Mouse (Mus musculus): Measurements from ENCODE around the gene Rfk.

The Rfk gene

DNA sequence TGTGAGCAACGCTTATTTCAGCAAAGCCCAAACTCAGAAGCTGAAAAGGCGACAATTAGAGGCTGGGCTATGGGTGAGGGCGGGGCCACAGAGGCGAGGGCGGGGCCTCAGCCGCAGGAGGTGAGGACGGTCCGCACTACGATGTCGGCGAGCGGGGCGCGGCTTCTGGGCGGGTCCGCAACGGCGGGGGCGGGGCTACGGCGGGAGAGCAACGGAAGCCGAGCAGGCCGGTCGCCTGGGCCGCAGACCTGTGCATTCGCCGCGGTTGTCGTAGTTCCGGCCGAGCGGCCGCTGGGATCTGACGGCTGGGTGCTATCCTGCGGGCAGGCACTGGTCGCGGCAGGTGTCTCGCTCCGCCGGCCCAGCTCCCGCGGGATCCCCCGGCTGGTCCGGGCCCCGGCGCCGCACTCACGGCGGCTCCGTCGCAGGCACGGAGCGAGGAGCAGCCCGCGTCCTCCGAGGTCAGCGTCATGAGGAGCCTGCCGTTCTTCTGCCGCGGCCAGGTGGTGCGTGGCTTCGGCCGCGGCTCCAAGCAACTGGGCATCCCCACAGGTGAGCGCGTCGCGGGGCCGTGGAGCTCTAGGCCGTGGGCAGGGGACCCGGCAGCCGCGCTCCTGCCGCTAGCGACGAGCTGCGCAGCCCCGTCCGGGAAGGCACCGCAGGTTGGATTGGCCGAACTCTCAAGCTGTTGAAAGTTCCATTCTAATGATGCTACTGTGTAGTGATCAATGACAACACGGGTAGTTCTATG is at the start of gene Rfk:
TSS of gene Rfk (plus strand) at position 203 of the 751 bp plus-strand sequence.
- peak; percentile 91 to 95 for DNase-seq

DNA sequence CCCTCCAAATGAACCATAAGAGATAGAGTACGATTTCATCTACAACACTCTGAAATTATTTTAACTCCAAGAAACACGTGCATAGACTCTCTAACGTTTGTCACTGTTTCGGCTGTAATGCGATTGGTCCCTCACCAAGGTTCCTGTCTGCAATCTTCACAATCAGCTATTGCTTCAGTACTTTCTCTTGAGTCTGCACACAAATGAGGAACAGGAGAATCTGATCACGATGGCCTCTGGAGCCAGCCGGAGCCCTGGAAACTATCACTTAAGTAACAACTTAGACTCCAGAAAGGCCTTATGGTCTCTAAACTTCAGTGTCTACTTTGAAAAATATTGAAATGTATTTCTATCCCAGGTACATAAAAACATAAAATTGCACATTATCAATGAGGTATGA is 49.0 kb upstream of the Rfk start:
- no peak for DNase-seq

DNA sequence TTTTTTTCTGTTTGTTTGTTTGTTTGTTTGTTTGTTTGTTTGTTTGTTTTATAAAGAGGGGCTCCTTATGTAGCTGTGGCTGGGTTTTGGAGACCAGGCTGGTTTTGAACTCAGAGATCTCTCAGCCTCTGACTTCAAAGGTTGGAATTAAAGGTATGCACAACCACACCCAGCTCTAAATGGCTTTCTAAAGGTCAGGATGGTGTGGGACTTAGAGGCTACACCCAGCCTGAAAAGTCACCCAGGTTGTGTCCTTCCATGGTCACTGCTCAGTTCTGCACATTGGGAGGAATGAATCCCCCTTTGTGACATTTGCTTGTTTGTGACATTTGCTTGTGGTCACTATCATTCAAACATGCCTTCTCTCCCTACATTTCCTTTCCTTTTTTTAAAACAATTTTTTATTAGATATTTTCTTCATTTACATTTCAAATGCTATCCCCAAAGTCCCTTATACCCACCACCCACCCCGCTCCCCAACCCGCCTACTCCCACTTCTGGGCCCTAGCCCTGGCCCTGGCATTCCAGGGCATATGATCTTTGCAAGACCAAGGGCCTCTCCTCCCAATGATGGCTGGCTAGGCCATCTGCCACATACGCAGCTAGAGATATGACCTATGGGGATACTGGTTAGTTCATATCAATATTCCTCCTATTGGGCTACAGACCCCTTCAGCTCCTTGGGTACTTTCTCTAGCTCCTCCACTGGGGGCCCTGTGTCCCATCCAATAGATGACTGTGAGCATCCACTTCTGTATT is 46.9 kb upstream of the Rfk start:
- no peak for DNase-seq

DNA sequence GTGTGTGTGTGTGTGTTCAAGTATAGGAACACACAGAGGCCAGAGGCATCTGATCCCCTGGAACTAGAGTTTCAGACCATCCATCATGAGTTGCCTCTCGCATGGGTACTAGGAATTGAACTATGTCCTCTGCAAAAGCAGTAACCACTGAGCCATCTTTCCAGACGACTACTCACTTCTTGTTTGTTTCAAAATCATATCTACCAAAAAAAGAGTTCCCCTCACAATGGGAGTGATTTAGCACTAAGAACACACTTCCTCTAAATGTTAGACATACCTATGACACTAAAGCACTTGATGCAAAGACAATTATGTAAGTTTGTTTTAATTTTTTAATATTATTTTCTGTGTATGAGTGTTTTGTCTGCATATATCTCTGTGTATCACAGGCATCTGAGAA is 46.0 kb upstream of the Rfk start:
- no peak for DNase-seq

DNA sequence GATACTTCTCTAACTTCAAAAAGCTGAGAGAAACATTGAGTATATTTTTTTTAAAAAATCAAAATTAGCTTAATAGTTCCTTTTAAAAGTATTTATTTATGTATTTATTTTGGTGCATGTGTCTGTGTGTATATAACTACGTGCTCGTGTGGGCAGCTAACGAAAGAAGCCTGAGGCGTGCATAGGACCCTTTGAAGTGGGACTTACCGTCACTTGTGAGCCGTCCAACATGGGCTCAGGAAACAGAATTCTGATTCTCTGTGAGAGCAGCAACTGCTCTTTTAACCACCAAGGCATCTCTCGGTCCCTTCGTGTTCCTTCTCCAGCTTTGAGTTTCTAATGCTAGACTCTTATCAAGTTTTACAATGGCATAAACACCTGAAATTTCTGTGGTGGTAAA is 40.1 kb upstream of the Rfk start:
- no peak for DNase-seq

DNA sequence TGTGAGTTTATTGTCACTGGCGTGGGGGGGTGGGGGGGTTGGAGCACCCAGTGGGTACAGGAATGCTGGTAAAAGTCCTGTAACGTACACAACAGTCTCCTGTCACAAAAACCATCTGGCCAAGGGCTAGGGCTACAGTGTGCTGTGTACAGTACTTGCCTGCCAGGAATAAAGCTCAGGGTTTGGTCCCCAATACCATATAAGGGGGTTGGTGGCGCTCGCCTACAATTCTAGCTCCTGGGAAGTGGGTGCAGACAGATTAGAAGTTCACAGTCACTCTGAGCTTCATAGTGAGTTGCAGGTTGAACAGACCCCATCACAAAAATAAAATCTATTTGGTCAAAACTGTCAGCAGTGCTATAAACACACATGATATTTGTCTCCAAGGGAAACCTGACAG is 39.5 kb upstream of the Rfk start:
- DNase-seq: no peak

DNA sequence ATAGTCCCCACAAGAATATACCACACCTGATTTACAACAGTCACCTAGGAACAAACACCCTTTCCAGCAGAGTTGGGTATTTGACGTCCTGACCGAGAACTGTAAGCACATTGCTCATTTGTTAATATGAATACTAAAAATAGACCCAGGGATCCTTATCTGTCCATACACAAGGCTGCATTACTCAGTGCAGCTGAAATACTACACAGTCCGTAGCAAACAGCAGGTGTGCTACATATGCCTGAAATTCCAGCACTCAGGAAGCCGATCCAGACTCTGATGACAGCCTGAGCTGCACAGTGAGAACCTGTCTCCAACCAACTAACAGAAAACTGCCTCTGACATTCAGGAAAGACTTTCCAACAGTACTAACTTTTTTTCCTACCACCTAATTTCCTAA is 39.0 kb upstream of the Rfk start:
- DNase-seq: peak; percentile 39 to 50

DNA sequence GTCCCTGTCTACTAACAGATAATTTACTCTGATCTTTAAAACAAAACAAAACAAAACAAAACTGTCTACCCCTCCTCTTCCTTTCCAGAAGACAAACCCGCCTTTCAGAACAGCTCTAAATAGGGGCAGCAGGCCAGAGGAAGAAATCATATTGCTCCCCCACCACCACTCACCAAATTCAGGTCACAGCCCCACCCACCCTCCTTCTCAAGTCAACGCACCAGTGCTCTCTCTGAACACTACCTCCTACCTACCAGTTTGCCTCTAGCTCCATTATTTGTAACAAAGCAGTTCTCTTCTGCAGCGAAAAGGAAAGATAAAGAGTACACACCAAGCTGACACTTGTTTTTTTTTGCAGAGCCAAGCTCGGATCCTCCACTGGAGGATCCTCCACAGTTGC is 38.5 kb upstream of the Rfk start:
- DNase-seq: peak in 1 of 2 experiments; percentile 36

DNA sequence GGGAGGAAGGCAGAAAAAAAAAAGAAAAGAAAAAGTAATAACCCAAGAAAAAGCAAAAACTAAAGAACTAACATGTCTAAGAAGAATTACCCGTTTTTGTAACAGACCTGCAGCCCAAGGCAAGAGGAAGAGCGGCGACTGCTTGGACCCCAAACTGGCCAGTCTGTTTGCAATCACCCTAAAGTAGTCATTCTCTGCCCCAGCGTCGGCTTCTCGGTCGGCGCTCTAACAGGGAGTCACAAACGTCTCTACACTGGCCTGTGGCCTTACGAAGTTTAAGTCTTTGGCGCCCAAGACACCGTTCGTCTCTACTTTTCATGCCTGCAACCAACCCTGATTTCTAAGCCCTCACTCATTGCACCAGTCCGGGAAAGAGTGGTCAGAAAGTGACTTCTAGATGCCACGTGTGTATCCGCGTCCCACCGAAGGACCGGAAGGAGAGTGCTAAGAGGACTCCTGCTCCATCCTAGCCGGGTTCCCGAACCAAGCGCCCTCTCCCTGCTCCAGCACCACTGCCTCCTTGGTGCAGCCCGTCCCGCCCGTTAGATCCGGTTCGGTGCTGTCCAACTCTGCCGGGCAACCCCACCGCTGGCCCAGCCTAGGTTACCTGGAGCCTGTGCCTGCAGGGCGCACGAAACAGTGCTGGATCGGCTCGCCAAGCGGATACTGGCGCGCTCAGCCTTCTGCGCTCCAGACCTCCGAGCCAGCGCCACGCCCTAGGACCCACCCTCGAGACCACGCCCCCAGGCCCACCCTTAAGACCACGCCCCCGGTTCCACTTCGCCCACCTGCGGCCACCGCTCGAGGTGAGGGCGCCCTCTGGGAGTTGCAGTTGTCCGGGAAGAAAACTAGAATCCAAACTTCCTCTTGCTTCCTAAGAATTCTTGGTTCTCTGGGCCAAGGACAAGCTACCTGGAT is 37.6 kb upstream of the Rfk start:
- peak; percentile 84 to 88 for DNase-seq

DNA sequence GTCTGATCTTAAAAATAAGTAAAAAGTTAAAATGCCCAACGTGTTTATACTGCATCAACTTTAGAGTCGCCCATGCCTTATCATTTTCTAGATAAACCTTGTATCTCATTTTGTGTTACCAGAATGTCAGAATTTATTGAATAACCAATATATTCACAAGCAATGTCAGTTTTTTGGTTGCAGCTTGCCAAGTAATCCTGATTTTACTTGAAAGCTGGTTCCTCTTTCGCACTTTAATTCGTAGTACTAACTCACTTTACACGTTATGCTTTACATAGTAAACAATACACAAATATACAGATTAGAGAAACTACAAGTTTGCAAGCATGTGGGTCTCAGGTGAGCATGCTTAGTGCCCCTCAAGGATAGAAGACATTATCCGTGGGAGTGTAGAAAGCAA is 36.9 kb upstream of the Rfk start:
- no peak for DNase-seq

DNA sequence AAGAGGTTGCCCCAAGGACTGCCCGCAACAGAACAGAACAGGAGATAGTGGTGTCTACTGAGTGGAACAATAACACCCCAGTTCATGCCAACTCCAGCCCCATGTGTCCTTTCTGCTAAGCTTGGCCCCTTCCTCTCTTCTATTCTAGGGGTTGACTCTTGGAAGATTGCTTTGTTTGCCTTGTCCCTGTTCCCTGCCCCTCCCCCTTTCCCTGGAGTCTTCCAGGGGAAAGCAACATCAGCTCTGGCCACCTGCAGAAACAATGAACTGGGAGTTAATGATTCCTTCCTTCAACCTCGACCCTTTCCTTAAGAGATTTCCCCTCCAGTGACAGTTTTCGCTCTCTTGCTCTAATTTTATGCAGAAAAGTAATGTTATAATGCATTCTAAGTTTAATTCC is 36.5 kb upstream of the Rfk start:
- DNase-seq: no peak

DNA sequence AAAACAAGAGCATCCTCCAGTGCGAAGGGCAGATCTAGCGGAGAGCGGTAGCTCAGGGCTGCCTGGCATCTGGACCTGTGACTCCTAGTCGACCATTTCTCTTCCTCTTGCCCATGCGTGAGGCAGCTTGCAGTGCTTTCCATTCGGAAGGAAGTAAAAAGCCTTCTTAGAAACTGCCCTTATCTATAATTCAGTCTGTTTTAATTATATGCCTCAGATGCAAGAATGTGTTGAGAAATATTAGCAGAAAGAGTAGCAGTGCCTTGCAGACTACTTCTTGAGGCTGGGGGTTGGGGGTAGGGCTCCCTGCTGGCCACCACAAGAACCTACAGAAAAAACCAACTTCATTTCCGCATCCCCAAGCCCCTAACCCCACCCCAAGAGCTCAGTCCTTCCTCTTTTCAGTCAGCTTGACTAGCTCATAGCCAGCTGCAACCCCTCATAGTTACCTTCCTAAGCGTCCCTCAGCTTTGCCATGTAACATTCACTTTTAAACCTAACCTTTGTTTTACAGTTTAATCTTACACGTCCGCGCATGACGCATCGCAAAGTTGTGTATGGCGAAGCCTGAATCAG is 34.4 kb upstream of the Rfk start:
- no peak for DNase-seq

DNA sequence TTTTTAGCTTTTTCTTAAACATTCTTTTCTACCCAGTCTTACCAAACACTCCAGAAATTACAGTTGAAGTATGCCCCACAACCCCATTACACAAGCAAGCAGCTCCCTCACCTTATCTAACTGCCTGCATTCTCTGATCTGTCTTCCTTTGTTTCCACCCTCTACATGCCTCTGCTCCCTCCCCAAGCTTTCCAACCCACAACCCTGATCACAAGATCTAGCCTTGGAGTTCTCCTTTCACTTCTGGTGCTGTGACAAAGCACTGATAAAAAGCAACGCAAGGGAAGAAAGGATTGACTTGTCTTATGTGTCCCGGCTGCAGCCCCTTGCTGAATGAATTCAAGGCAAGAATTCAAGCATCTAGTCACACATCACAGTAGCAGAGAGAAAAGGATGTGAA is 32.7 kb upstream of the Rfk start:
- no peak for DNase-seq

DNA sequence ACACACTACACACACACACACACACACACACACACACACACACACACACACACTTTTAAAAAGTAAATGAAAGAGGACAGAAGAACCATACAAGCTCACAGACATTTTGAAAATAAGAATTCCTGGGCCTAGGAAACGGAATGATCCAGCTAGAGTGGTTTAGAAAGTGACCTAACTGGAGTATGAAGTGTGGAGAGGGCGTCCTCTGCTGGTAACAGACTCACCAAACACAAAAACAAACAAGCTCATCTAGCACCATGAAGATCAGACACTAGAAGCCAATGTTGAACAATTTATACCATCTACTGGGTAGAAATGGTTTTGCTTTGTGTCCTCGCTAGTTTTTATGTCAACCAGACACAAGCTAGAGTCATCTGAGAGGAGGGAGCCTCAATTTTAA is 29.1 kb upstream of the Rfk start:
- peak; percentile 39 to 56 for DNase-seq

DNA sequence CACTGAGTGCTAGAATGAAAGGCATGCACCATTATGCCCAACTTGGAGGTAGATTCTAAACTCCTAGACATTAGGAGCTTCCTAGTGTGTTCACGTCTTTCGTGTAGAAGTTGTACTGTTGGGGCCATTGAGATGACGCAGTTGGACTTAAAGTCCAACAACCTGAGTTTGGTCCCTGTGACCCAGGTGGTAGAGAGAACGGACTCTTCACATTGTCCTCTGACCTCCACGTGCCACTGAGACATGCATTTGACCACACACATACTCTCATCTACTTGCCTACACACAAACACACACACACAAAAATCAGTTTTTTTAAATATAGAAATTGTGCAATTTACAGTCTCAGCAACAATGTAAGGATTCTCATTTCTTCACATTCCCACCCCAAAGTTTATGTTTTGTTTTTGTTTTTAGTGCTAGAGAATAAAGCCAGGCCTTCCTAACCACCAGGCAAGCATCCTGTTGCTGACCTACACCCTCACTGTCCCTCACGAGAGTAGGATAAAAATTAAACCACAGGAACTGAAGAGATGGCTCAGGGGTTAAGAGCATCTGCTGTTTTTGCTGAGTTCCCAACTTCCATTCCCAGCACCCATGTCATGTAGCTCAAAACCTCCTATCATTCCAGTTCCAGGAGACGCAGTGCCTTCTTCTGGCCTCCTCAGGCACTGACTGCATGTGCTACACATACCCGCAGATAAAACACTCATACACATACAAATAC is 27.3 kb upstream of the Rfk start:
- DNase-seq: no peak

DNA sequence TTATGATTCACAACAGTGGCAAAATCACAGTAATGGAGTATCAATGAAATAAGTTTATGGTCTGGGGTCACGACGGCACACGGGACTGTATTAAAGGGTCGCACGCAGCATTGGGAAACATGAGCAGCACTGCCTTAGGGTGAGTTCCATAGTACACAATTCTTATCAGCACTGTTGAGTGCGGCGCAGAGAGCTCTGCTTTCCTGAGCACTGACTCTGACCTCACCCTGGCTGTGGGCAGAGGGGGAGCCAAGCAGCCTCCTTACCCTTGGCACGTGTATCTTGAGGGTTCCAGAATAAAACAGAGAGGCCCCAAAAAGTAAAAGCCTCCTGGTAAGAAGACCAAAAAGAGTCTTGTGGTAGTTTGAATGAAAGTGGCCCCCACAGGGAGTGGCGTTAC is 25.3 kb upstream of the Rfk start:
- DNase-seq: no peak

DNA sequence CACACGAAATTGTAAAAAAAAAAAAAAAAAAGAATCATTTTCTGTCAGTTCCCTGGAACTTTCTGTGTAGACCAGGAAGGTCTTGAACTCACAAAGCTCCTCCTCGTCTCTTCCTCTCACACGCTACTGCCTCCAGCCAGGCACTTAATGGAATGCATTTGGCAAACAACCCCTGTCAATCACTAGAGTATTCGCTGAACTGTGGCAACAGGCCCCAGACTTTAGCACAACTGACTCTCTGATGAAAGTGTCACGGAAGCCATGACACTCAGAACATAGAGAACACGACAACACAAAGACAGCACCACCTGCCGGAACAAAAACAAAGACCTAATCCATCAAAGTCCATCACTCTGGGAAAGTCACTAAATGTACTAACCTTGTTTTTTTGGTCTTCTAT is 24.3 kb upstream of the Rfk start:
- no peak for DNase-seq

DNA sequence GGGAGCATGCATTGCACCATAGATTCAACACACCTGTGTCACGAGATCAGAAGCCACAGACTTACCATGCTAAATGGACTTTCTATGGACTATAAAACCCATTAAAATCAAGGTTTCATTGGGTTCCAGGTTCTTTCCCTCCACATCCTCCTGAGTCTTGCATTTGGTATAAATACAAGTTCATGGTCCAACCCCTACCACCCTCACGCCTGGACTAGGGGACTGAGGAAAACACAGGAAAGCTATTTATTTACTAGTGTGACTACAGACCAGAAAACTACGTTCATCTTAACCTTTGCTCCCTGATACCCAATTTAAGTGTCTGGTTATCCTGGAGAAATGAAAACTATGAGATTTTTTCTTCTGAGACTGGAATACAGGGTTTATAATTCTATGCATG is 21.1 kb upstream of the Rfk start, which contains the start of gene Gcnt1:
TSS of gene Gcnt1 (minus strand) at position 144 of the 400 bp plus-strand sequence.
- no peak for DNase-seq

DNA sequence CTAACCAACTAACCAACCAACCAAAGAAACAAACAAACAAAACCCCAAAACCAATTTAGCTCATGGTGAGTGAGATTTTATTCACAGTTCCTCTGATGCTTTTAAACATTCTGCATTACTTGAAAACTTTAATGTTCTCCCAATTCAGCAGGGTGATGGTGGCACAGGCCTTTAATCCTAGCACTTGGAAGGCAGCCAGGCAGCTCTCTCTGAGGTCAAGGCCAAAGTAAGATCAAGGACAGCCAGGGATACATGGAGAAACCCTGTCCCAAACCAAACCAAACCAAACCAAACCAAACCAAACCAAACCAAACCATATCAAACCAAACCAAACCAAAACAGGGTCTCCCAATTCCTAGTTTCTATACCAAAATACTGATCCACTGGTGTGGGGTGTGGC is 15.0 kb upstream of the Rfk start:
- DNase-seq: no peak

DNA sequence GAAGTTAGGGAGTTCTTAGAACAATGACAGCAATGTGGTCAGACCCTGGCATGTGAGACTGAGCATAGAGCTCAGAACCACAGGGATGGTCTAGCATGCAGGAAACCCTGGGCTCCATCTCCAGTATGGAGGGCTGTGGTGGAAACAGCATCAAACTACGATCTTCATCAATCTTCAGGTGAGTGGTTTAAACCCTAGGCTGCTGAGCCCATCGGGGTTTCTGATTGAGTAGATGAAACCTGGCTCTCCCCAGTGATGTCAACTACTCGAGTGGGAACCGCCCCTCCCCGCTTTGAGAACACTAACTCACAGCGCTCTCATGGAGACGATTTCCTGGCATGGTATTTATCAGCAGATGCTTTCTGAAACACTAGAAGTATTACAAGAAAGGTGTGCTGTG is 13.3 kb upstream of the Rfk start:
- DNase-seq: no peak

DNA sequence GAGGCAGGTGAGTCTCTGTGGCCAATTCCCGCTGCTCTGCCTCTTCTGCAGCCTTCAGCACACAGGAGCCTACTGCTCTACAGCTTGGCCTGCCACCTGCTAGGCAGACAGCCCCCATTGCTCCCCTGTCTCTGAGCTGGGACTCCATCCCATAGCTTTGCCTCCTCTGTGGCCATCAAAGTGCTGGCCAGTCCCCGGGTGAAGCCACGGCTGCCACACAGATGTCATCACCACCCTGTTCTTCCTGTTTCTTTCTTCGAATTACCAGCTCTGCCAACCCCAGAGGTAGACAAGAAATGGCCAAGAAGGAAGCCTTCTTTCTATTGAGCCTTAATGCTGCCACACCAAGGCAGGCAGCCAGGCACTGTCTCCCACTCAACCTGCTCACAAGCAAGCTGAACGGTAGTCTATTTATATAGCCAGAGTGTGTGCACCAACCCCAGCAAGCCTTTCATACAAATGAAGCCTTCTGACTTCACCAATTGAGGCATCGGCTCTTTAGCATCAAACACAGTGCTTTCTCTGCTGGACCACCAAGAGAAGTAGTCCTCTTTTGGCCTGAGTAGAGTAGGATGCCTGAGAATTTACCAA is 10.9 kb upstream of the Rfk start:
- no peak for DNase-seq

DNA sequence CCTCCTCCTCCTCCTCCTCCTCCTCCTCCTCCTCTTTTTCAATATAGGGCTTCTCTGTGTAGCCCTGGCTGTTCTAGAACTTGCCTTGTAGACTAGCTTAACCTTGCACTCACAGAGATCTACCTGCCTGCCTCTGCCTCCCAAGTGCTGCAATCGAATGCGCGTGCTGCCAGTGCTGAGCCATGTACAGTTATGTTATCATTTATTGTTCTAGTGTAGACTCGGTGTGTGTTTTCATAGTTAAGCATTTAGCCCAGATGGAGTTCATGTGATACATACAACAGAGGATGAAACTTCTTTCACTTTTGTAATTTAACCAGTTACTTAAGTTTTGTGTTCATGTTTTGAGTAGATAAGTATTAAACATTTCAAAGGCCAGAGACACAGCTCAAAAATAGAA is 8.8 kb upstream of the Rfk start:
- no peak for DNase-seq

All from cerebellum, adult 18-20 months (tissue).